17 mouse cellular contexts compared by ENCODE assay signal in the genomic region with DNA sequence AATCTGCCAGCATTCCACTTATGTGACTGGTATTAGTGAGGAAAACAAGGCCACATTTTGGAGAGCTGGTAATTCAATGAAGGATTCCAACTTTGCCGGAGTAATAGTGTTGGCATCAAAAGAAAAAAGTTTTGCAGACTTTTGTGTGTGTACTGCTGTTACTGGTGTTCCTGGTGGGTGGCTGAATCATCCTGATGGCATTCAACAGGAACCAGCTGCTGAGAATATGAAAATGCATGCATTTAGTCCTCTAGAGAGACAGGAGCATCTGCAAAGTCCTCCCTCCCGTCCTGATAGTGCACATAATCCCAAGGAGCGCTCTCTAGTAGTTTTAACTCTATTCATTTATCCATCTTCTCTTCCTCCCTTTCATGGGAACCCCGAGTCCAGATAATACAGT.
DNase-seq lines count a peak whose midpoint lies in the region; ATAC-seq and TF ChIP-seq lines count a peak whose summit lies in the region.
"Had no signal": no experiment of that assay in that cellular context is flagged by ENCODE, and none has a peak within 500 bp of the region (broad histone marks: within the 10 kb centered on the region; RNA-seq: fewer than 3 reads in every experiment).

No protein-coding gene starts in this region.

- H3K9ac ChIP-seq in forebrain, embryonic 16.5 days (replicated peaks; ENCODE audit: low read depth, low read length): no peak overlapping the region
- no peak overlapping the region for H3K9ac ChIP-seq in forebrain, embryonic 11.5 days (ENCODE audit: low read length)
- H3K9ac ChIP-seq in hindbrain, postnatal 0 days (replicated peaks; ENCODE audit: low read length): no peak overlapping the region
- no peak overlapping the region for H3K9ac ChIP-seq in hindbrain, embryonic 11.5 days (ENCODE audit: low read depth, low read length)

- DNase-seq in forebrain, embryonic 11.5 days (ENCODE audit: low spot score): no peak
- DNase-seq in hindbrain, postnatal 0 days (ENCODE audit: low spot score): no peak
- DNase-seq in hindbrain, embryonic 11.5 days (ENCODE audit: low spot score): no peak
- DNase-seq in 3T3-L1 (ENCODE audit: low read depth, low spot score): peak; percentile 75
- no peak for DNase-seq in cerebellum, adult 11-12 months
- DNase-seq: cerebellum, adult 11 months; kidney, adult 18-20 months; kidney, postnatal 10 days; liver; lung, adult 18-20 months; lung, postnatal 36 days; right cerebral cortex, adult 18-20 months; thymus, postnatal 4 days had no signal

- ATAC-seq in forebrain, embryonic 16.5 days: no peak
- no peak for ATAC-seq in forebrain, embryonic 11.5 days (replicated peaks; ENCODE audit: low FRiP score)
- ATAC-seq in hindbrain, postnatal 0 days: no peak
- no peak for ATAC-seq in hindbrain, embryonic 11.5 days (ENCODE audit: low FRiP score)

- H3K9me3 ChIP-seq in forebrain, embryonic 16.5 days (ENCODE audit: control insufficient read depth, low read length): no peaks in the 10 kb centered on the region
- no peaks in the 10 kb centered on the region for H3K9me3 ChIP-seq in forebrain, embryonic 11.5 days (ENCODE audit: control insufficient read depth, low read length)
- no peaks in the 10 kb centered on the region for H3K9me3 ChIP-seq in hindbrain, postnatal 0 days (ENCODE audit: low read length)
- no peaks in the 10 kb centered on the region for H3K9me3 ChIP-seq in hindbrain, embryonic 11.5 days (ENCODE audit: control insufficient read depth, low read length)
- H3K9me3 ChIP-seq: embryonic facial prominence, embryonic 10.5 days had no signal

- no peaks in the 10 kb centered on the region for H3K27me3 ChIP-seq in forebrain, embryonic 16.5 days (replicated peaks; ENCODE audit: control insufficient read depth, insufficient read depth, low read length)
- H3K27me3 ChIP-seq in forebrain, embryonic 11.5 days (ENCODE audit: control insufficient read depth, insufficient read depth, low read length): no peaks in the 10 kb centered on the region
- H3K27me3 ChIP-seq in hindbrain, postnatal 0 days (ENCODE audit: insufficient read depth, low read length): no peaks in the 10 kb centered on the region
- H3K27me3 ChIP-seq in hindbrain, embryonic 11.5 days (ENCODE audit: control insufficient read depth, insufficient read depth, low read length): no peaks in the 10 kb centered on the region

- no peak for TF ChIP-seq CTCF in hindbrain, postnatal 0 days (IDR thresholded peaks at IDR 0.05; ENCODE audit: low read depth)

- no peak overlapping the region for H3K4me3 ChIP-seq in forebrain, embryonic 16.5 days (replicated peaks; ENCODE audit: low read length)
- no peak overlapping the region for H3K4me3 ChIP-seq in forebrain, embryonic 11.5 days (ENCODE audit: low read depth, low read length)
- H3K4me3 ChIP-seq in hindbrain, postnatal 0 days (ENCODE audit: low read length): no peak overlapping the region
- no peak overlapping the region for H3K4me3 ChIP-seq in hindbrain, embryonic 11.5 days (ENCODE audit: low read depth, low read length)
- H3K4me3 ChIP-seq in brown adipose tissue, adult 24 weeks (ENCODE audit: insufficient read depth, low read depth, low read length): no peak overlapping the region
- H3K4me3 ChIP-seq: embryonic facial prominence, embryonic 10.5 days; erythroblast, embryonic 14.5 days had no signal

- H3K36me3 ChIP-seq in forebrain, embryonic 16.5 days (ENCODE audit: control insufficient read depth, insufficient read depth): no peaks in the 10 kb centered on the region
- no peaks in the 10 kb centered on the region for H3K36me3 ChIP-seq in forebrain, embryonic 11.5 days (ENCODE audit: control insufficient read depth, insufficient read depth, low read length)
- H3K36me3 ChIP-seq in hindbrain, postnatal 0 days (ENCODE audit: insufficient read depth, low read length): no peaks in the 10 kb centered on the region
- H3K36me3 ChIP-seq in hindbrain, embryonic 11.5 days (ENCODE audit: control insufficient read depth, insufficient read depth, low read length): no peaks in the 10 kb centered on the region
- H3K36me3 ChIP-seq: embryonic facial prominence, embryonic 10.5 days had no signal

- peaks cover 29% of the 10 kb centered on the region for H3K4me1 ChIP-seq in forebrain, embryonic 16.5 days (replicated peaks; ENCODE audit: control insufficient read depth, insufficient read depth, low read length)
- H3K4me1 ChIP-seq in forebrain, embryonic 11.5 days (replicated peaks; ENCODE audit: control insufficient read depth, insufficient read depth, low read length): no peaks in the 10 kb centered on the region
- H3K4me1 ChIP-seq in hindbrain, postnatal 0 days (ENCODE audit: insufficient read depth, low read length): no peaks in the 10 kb centered on the region; the same call in 1 of the 2 replicates
- H3K4me1 ChIP-seq in hindbrain, embryonic 11.5 days (replicated peaks; ENCODE audit: control insufficient read depth, insufficient read depth, low read length): no peaks in the 10 kb centered on the region; the same call in 1 of the 2 replicates
- peaks cover 17% of the 10 kb centered on the region; the same call in 1 of the 2 replicates for H3K4me1 ChIP-seq in brown adipose tissue, adult 24 weeks (ENCODE audit: control insufficient read depth, insufficient read depth, insufficient read length, low read length)
- H3K4me1 ChIP-seq: embryonic facial prominence, embryonic 10.5 days had no signal

- WGBS in forebrain, embryonic 16.5 days: 62% methylated on average over 4 of the region's 4 CpGs
- WGBS in forebrain, embryonic 11.5 days: 83% methylated on average over 4 of the region's 4 CpGs
- 64% methylated on average over 4 of the region's 4 CpGs for WGBS in hindbrain, postnatal 0 days
- WGBS in hindbrain, embryonic 11.5 days: 89% methylated on average over 4 of the region's 4 CpGs

- H3K27ac ChIP-seq in forebrain, embryonic 16.5 days (ENCODE audit: low read length): peak overlapping the region; percentile 34
- H3K27ac ChIP-seq in forebrain, embryonic 11.5 days (ENCODE audit: low read depth, low read length): no peak overlapping the region
- peak overlapping the region; percentile 34 for H3K27ac ChIP-seq in hindbrain, postnatal 0 days
- no peak overlapping the region for H3K27ac ChIP-seq in hindbrain, embryonic 11.5 days (ENCODE audit: low read depth, low read length)
- peak overlapping the region; percentile 49; the same call in 1 of the 2 replicates for H3K27ac ChIP-seq in brown adipose tissue, adult 24 weeks (replicated peaks; ENCODE audit: low read depth, low read length)
- H3K27ac ChIP-seq: embryonic facial prominence, embryonic 10.5 days had no signal

- no peak overlapping the region for H3K4me2 ChIP-seq in forebrain, embryonic 16.5 days (ENCODE audit: low read length)
- H3K4me2 ChIP-seq in forebrain, embryonic 11.5 days (ENCODE audit: low read depth, low read length, severe bottlenecking): no peak overlapping the region
- no peak overlapping the region for H3K4me2 ChIP-seq in hindbrain, postnatal 0 days (ENCODE audit: low read depth, low read length)
- H3K4me2 ChIP-seq in hindbrain, embryonic 11.5 days (replicated peaks; ENCODE audit: low read depth, low read length): no peak overlapping the region

Comparison
In these comparisons a context has a peak if more than half of its experiments do, and no peak if none do; other contexts are left out.
1. H3K27ac ChIP-seq: peak in forebrain, embryonic 16.5 days (single experiment), hindbrain, postnatal 0 days (single experiment) and brown adipose tissue, adult 24 weeks (single experiment); none in forebrain, embryonic 11.5 days (single experiment) and hindbrain, embryonic 11.5 days (single experiment).